Mouse (Mus musculus) embryonic fibroblast, embryonic 13.5 days (primary cell): ENCODE data around the gene Bmpr1b.

Experiments used
- CTCF ChIP-seq: IDR thresholded peaks from 2 replicates; pipeline ENCODE4 v1.5.1; 2011; ENCODE audit warnings: mild to moderate bottlenecking, control low read depth, low read length, moderate library complexity, borderline replicate concordance; ENCODE audit not compliant: insufficient read depth
- POLR2A ChIP-seq: IDR thresholded peaks from 2 replicates; pipeline ENCODE4 v1.6.1; 2011; ENCODE audit warnings: low read depth, mild to moderate bottlenecking, control low read depth, low read length, moderate library complexity

GRCm38 (mm10) chr3:141950642-141951041 lies 218.6 kb downstream of the Bmpr1b start:
- TF ChIP-seq CTCF = no peak
- no peak for TF ChIP-seq POLR2A
